Mouse (Mus musculus): ENCODE data around the gene Kif7. TPM values are rescaled to one million over a fixed set of nuclear protein-coding genes. Genes with fewer than 3 reads are reported as not detected.

Kif7 gene
- polyA plus RNA-seq, 1 experiment, result 1.4 TPM

- no peak for TF ChIP-seq CTCF (IDR thresholded peaks at IDR 0.05; ENCODE audit: borderline replicate concordance, insufficient read depth, low read depth, low read length)
- no peak for TF ChIP-seq POLR2A (IDR thresholded peaks at IDR 0.05; ENCODE audit: borderline replicate concordance, insufficient read depth, low read length)
- H3K4me1 ChIP-seq (ENCODE audit: control insufficient read depth, insufficient read depth, low read length), result no peaks in the 10 kb centered on the region
- WGBS, result 86% methylated on average over 5 of the region's 5 CpGs
- DNase-seq, result no peak
- no peaks in the 10 kb centered on the region for H3K27me3 ChIP-seq (ENCODE audit: control insufficient read depth, insufficient read depth, low read length)
- no peak overlapping the region for H3K27ac ChIP-seq (ENCODE audit: insufficient read depth, low read length)
- no peak overlapping the region for H3K4me3 ChIP-seq (replicated peaks; ENCODE audit: insufficient read depth, low read depth, low read length)
Measured at GRCm38 (mm10) chr7:79744585-79744984, 29.1 kb upstream of the Kif7 start.

GRCm38 (mm10) chr7:79744051-79744450 lies 28.5 kb upstream of the Kif7 start:
- Histone ChIP-seq H3K27me3 (ENCODE audit: control insufficient read depth, insufficient read depth, low read length) (no peaks in the 10 kb centered on the region), H3K4me3 (replicated peaks; ENCODE audit: insufficient read depth, low read depth, low read length) (no peak overlapping the region), H3K4me1 (ENCODE audit: control insufficient read depth, insufficient read depth, low read length) (no peaks in the 10 kb centered on the region), H3K27ac (ENCODE audit: insufficient read depth, low read length) (no peak overlapping the region)
- TF ChIP-seq POLR2A (IDR thresholded peaks at IDR 0.05; ENCODE audit: borderline replicate concordance, insufficient read depth, low read length), result no peak
- TF ChIP-seq CTCF (IDR thresholded peaks at IDR 0.05; ENCODE audit: borderline replicate concordance, insufficient read depth, low read depth, low read length), result no peak
- 93% methylated on average over 9 of the region's 9 CpGs for WGBS
- no peak for DNase-seq

- Histone ChIP-seq H3K4me1 (ENCODE audit: control insufficient read depth, insufficient read depth, low read length) (no peaks in the 10 kb centered on the region), H3K4me3 (replicated peaks; ENCODE audit: insufficient read depth, low read depth, low read length) (peak within 1 kb of the TSS; percentile 55), H3K27ac (ENCODE audit: insufficient read depth, low read length) (no peak within 1 kb of the TSS), H3K27me3 (ENCODE audit: control insufficient read depth, insufficient read depth, low read length) (no peaks in the 10 kb centered on the region)
- TF ChIP-seq CTCF (IDR thresholded peaks at IDR 0.05; ENCODE audit: borderline replicate concordance, insufficient read depth, low read depth, low read length) (no peak), POLR2A (IDR thresholded peaks at IDR 0.05; ENCODE audit: borderline replicate concordance, insufficient read depth, low read length) (no peak)
- DNase-seq, result peak; percentile 75
- WGBS, result 3% methylated on average over 46 of the region's 46 CpGs
Measured at GRCm38 (mm10) chr7:79742659-79743536, 27.4 kb upstream of the Kif7 start, which contains the start of the genes Pex11a and Wdr93. Gene Pex11a, minus strand, starts transcription at chr7:79743131. Gene Wdr93, plus strand, starts transcription at chr7:79743163.

- Histone ChIP-seq H3K4me1 (ENCODE audit: control insufficient read depth, insufficient read depth, low read length) (no peaks in the 10 kb centered on the region), H3K4me3 (replicated peaks; ENCODE audit: insufficient read depth, low read depth, low read length) (peak overlapping the region; percentile 55), H3K27ac (ENCODE audit: insufficient read depth, low read length) (no peak overlapping the region), H3K27me3 (ENCODE audit: control insufficient read depth, insufficient read depth, low read length) (no peaks in the 10 kb centered on the region)
- TF ChIP-seq POLR2A (IDR thresholded peaks at IDR 0.05; ENCODE audit: borderline replicate concordance, insufficient read depth, low read length) (no peak), CTCF (IDR thresholded peaks at IDR 0.05; ENCODE audit: borderline replicate concordance, insufficient read depth, low read depth, low read length) (no peak)
- DNase-seq, result no peak
- WGBS, result 28% methylated on average over 11 of the region's 11 CpGs
Measured at GRCm38 (mm10) chr7:79742277-79742658, 26.7 kb upstream of the Kif7 start.

- TF ChIP-seq CTCF (IDR thresholded peaks at IDR 0.05; ENCODE audit: borderline replicate concordance, insufficient read depth, low read depth, low read length) (no peak), POLR2A (IDR thresholded peaks at IDR 0.05; ENCODE audit: borderline replicate concordance, insufficient read depth, low read length) (no peak)
- no peak overlapping the region for H3K4me3 ChIP-seq (replicated peaks; ENCODE audit: insufficient read depth, low read depth, low read length)
- H3K4me1 ChIP-seq (ENCODE audit: control insufficient read depth, insufficient read depth, low read length), result no peaks in the 10 kb centered on the region
- WGBS, result 79% methylated on average over 4 of the region's 4 CpGs
- no peak for DNase-seq
- H3K27me3 ChIP-seq (ENCODE audit: control insufficient read depth, insufficient read depth, low read length), result no peaks in the 10 kb centered on the region
- no peak overlapping the region for H3K27ac ChIP-seq (ENCODE audit: insufficient read depth, low read length)
Measured at GRCm38 (mm10) chr7:79740279-79740678, 24.8 kb upstream of the Kif7 start.

- no peak overlapping the region for H3K27ac ChIP-seq (ENCODE audit: insufficient read depth, low read length)
- no peaks in the 10 kb centered on the region for H3K4me1 ChIP-seq (ENCODE audit: control insufficient read depth, insufficient read depth, low read length)
- DNase-seq, result no peak
- no peaks in the 10 kb centered on the region for H3K27me3 ChIP-seq (ENCODE audit: control insufficient read depth, insufficient read depth, low read length)
- H3K4me3 ChIP-seq (replicated peaks; ENCODE audit: insufficient read depth, low read depth, low read length), result no peak overlapping the region
- WGBS, result 92% methylated on average over 2 of the region's 2 CpGs
- TF ChIP-seq CTCF (IDR thresholded peaks at IDR 0.05; ENCODE audit: borderline replicate concordance, insufficient read depth, low read depth, low read length), result no peak
- TF ChIP-seq POLR2A (IDR thresholded peaks at IDR 0.05; ENCODE audit: borderline replicate concordance, insufficient read depth, low read length), result no peak
Measured at GRCm38 (mm10) chr7:79738913-79739312, 23.4 kb upstream of the Kif7 start.

- no peaks in the 10 kb centered on the region for H3K27me3 ChIP-seq (ENCODE audit: control insufficient read depth, insufficient read depth, low read length)
- no peak for TF ChIP-seq POLR2A (IDR thresholded peaks at IDR 0.05; ENCODE audit: borderline replicate concordance, insufficient read depth, low read length)
- TF ChIP-seq CTCF (IDR thresholded peaks at IDR 0.05; ENCODE audit: borderline replicate concordance, insufficient read depth, low read depth, low read length), result no peak
- no peaks in the 10 kb centered on the region for H3K4me1 ChIP-seq (ENCODE audit: control insufficient read depth, insufficient read depth, low read length)
- no peak overlapping the region for H3K4me3 ChIP-seq (replicated peaks; ENCODE audit: insufficient read depth, low read depth, low read length)
- DNase-seq, result no peak
- WGBS, result 88% methylated on average over 14 of the region's 14 CpGs
- no peak overlapping the region for H3K27ac ChIP-seq (ENCODE audit: insufficient read depth, low read length)
Measured at GRCm38 (mm10) chr7:79736511-79736910, 21.0 kb upstream of the Kif7 start.

- Histone ChIP-seq H3K27ac (ENCODE audit: insufficient read depth, low read length) (no peak overlapping the region), H3K4me3 (replicated peaks; ENCODE audit: insufficient read depth, low read depth, low read length) (no peak overlapping the region), H3K27me3 (ENCODE audit: control insufficient read depth, insufficient read depth, low read length) (no peaks in the 10 kb centered on the region), H3K4me1 (ENCODE audit: control insufficient read depth, insufficient read depth, low read length) (no peaks in the 10 kb centered on the region)
- no peak for DNase-seq
- TF ChIP-seq CTCF (IDR thresholded peaks at IDR 0.05; ENCODE audit: borderline replicate concordance, insufficient read depth, low read depth, low read length) (no peak), POLR2A (IDR thresholded peaks at IDR 0.05; ENCODE audit: borderline replicate concordance, insufficient read depth, low read length) (no peak)
- WGBS, result 51% methylated on average over 8 of the region's 8 CpGs
Measured at GRCm38 (mm10) chr7:79734563-79734962, 19.0 kb upstream of the Kif7 start.

Measured in cerebellum, adult 2 months (tissue).